Mouse (Mus musculus) kidney, postnatal 10 days (tissue): Measurements from ENCODE around the gene Bmpr1b.

ENCODE experiments used
- DNase-seq: peaks from one replicate; pipeline ENCODE4 v3.0.0; 2021; ENCODE audit warnings: mixed read lengths

The Bmpr1b gene

GRCm38 (mm10) chr3:141809581-141809980 lies 359.6 kb downstream of the Bmpr1b start:
- DNase-seq = no peak

- no peak for DNase-seq
Observed at GRCm38 (mm10) chr3:141804133-141804532, 365.1 kb downstream of the Bmpr1b start.

- DNase-seq = no peak
Observed at GRCm38 (mm10) chr3:141797789-141798188, 371.4 kb downstream of the Bmpr1b start.

- DNase-seq = no peak
Observed at GRCm38 (mm10) chr3:141797372-141797771, 371.9 kb downstream of the Bmpr1b start.

- DNase-seq = no peak
Observed at GRCm38 (mm10) chr3:141794371-141794770, 374.9 kb downstream of the Bmpr1b start.

- no peak for DNase-seq
Observed at GRCm38 (mm10) chr3:141793755-141794154, 375.5 kb downstream of the Bmpr1b start.

- DNase-seq = peak; percentile 26
Observed at GRCm38 (mm10) chr3:141792106-141792505, 377.1 kb downstream of the Bmpr1b start.

- no peak for DNase-seq
Observed at GRCm38 (mm10) chr3:141791026-141791780, 378.0 kb downstream of the Bmpr1b start.
